Mouse (Mus musculus): ENCODE data around the gene Kifc5b. TPM values are rescaled to one million over a fixed set of nuclear protein-coding genes. Genes with fewer than 3 reads are reported as not detected.
"Not testable (repeated sequence)": the region's sequence is repeated elsewhere in the genome, so short reads cannot be mapped to it uniquely, and the experiment has no call there.

Gene Kifc5b
- 10 to 100 TPM; 11.8 to 12.2 TPM for total RNA-seq (2021)
- long read RNA-seq, experiment 1, partial matches to known transcripts, result 0 of 5 reads
- long read RNA-seq, experiment 1, other reads (novel, unspliced or antisense), result 5 of 5 reads
- long read RNA-seq, experiment 2, partial matches to known transcripts, result 0 of 15 reads
- long read RNA-seq, experiment 2, other reads (novel, unspliced or antisense), result 13 of 15 reads

DNA sequence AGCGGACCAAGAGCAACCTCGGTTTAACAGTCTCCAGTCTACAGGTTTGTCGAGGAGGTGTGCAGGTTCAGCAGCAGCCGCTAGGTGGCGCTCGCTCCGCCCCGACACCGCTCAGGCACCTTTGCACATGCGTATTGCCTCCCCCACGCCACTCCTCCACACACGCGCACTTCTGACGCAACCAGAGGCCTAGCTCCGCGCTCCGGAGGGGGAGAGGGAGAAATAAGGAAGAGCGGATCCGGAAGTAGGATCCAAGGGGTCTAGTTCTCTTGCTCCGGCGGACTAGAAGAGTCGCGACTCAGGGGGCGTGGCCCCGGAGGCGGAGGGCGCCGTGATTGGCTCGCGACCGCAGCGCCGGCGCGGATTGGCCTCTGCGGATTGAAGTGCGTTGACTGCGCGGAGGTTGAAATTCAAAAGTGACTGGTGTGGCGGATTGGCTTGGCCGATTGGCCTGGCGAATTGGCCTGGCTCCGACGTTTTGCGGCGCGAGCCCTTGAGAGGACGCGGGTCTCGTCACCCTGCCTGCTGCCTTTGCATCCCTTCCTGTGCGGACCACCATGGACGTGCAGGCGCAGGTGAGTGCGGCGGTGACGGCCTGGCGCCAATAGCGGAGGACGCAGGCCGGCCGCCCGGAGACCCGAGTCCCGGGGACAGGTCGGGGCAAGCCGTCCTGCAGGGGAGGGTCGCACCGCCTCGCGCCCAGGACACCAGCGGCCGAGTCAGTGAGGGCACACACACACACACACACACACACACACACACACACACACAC, at the start of gene Kifc5b:
TSS of gene Kifc5b (plus strand) at position 381 of the 772 bp plus-strand sequence.
- peak; percentile 95 to 99 for DNase-seq (ENCODE audit: low spot score in 2 of 2)

DNA sequence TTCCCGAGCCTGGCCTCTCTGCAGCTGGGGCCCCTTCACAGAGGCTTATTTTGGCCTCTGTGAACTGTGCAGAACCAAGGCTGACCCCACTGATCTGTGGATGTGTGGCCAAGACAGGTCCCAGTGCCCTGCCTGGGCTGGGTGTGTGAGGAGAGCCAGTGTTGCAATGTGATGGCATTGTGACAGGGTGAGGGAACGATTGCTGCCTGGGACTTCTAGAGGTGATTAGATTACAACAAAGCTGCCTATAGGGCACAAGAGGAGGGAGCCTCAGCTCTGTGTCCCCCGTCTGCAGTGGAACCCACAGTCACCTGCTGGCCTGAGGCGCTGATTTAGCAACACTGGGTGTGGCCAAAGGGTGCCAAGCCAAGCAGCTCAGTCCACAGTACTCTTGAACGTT, 48.1 kb upstream of the Kifc5b start:
- DNase-seq (ENCODE audit: low spot score in 2 of 2), result no peak

DNA sequence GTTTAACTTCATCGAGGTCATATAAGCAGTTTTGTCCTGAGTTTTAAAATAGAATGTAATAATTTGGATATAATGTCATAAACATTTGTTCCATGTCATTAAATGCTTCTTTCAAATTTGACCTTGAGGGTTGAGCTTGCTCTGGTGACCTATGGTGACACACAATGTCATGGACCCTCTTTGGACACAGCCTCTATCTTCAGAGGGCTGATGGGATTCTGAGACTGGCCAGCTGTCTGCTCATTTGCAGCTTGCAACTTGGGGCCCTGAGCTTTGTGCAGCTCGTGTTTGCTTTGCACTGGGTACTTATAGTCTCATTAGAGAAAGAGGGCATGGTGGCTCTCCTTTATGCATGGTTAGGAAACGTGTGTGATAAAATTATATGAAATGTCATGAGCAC, 44.0 kb upstream of the Kifc5b start:
- no peak for DNase-seq (ENCODE audit: low spot score in 2 of 2)

DNA sequence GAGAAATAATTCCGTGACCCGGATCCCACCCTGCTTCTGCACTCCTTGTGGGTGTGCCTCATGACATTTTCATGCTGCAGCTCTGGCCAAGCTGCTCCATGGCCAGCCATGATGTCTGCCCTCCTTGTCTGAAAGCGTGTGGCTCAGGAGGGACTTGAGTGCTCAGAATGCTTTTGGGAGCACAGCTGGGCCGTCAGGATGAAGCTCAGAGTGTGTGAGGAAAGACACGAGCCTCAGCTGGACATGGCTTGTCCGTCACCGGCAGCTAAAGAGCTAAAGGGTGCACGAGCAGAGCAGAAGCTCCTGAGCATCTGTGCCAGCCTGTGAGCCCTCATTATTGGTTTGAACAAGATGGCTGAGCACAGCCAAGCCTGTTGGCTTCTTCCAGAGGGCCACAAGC, 43.4 kb upstream of the Kifc5b start:
- DNase-seq (ENCODE audit: low spot score in 2 of 2), result no peak

DNA sequence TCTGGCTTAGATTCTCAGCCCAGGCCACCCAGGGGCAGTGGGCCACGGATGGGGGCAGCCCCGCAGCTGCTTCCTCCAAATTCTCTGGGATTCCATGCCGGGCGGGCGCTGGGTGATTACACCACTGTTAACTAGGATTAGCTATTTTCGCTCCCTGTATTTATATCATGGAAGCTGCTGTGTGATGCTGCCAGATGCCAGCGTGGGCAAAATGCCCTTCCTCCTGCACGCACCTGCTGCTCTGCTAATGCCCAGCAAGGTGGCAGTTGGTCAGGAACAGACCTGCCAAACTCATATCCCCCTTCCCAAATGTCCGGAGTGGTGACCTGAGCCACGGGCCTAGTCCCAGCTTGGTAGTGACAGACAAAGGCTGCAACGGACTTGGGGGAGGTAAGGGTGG, 42.3 kb upstream of the Kifc5b start:
- DNase-seq (ENCODE audit: low spot score in 2 of 2), result no peak

DNA sequence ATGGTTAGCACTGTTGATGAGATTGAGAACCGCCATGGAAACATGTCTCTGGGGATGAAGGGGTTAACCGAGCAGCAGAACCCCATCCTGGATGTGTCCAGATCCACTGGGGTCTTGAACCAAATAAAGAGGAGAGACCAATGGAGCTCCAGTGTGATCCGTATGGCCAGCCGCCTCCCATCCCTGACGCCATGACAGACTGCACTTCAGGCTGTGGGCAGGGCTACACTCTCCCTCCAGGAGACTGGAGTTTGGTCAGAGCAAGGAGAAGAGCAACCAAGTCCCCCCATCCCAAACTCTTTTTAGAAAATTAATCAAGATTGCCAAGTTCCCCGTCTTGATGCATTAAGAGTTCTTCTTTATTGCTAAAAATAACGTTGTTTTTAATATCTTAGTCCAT, 39.0 kb upstream of the Kifc5b start:
- DNase-seq (ENCODE audit: low spot score in 2 of 2), result no peak

DNA sequence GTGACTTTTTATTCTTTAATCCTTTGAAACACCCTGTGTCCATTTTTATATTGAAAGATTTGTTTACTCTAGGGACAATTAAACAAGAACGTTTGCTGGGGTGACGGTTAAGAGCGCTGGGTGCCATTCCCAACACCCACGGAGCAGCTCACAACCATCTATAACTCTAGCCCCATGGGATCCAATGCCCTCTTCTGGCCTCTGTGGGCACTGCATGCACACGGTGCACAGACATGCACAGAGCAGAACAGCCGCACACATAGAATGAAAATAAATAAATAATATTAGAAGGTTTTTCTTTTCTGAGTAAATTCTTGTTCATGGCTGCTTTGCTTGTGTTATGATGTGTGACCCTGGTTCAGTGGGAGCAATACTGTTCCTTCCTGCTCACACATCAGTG, 37.7 kb upstream of the Kifc5b start:
- no peak for DNase-seq (ENCODE audit: low spot score in 2 of 2)

DNA sequence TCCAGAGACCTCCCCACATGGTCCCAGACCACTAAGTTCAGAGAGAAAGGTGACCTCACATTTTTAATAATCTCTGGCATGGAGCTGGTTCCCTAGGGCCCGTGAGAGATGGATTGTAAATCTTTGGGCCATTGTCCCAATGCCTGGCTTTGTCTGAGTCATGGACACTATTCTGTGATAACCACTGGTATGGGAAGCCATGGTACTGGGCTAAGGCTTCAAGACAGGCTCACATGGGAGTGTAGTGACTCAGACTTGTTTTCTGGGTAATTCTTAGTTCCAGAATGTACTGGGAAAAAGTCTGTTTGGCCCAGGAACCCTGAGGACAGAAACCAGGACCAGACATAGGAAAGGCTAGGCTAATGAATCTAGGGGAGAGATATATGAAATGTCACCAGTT, 34.2 kb upstream of the Kifc5b start:
- DNase-seq (ENCODE audit: low spot score in 2 of 2), result no peak

DNA sequence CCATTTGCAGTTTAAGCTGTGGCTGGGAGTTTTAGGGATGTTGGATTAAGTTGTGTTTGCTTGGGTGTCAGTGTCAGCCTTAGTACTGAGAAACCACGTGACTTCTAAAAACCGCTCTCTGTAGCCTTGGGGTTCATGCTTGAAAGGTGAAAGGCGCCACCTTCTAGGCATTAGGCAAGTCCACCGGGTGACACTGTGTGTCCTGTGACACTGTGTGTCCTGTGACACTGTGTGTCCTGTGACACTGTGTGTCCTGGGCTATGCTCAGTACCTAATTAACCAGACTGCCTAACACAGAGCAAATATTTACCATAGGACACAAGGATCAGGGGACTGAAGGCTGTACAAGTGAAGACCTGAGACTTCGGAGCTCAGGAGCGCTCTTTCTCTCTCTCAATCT, 33.3 kb upstream of the Kifc5b start:
- DNase-seq (ENCODE audit: low spot score in 2 of 2), result no peak

DNA sequence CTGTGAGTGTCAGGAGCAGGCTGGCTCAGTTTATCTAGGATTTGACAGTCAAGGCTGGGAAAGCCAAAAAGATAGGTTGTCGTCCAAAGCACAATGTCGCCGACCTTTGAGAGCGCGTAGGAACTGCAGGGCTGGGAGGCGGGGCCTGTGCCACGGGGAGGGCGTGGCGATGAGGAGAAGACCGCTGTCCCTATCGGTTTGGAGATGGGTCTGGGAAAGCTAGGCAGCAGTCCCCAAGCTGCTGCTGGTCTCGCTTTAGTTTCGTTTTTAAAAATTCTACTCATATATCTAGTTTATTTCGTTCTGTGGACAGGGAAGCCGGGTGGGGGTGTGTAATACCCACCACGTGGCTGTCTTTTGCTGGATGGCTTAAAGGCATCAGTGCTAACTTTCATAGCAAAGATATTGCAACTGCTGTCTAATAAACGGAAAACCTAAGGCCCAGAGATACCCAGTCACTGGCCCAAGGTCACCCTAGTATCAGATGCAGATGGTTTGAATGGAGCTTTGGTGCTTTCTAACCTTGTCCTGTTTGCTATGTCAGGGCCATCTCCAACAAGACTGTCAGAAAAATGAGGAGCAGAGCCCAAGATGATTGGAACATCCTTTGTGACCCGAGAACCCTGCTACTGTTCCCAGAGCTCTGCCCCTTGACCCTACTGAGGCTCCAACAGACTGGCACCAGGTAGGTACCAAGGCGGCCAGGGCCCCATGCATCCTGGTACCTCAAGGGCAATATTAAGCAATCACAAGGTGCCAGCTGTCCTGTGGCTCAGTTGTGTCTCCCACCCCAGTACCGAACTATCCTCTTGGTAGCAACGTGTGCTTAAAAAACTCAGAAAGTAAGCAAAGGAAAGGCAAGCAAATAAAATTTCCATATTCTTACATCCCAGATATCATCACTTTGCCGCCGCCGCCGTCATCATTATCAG, 31.6 kb upstream of the Kifc5b start:
- peak; percentile 57 to 72 for DNase-seq (ENCODE audit: low spot score in 2 of 2)

DNA sequence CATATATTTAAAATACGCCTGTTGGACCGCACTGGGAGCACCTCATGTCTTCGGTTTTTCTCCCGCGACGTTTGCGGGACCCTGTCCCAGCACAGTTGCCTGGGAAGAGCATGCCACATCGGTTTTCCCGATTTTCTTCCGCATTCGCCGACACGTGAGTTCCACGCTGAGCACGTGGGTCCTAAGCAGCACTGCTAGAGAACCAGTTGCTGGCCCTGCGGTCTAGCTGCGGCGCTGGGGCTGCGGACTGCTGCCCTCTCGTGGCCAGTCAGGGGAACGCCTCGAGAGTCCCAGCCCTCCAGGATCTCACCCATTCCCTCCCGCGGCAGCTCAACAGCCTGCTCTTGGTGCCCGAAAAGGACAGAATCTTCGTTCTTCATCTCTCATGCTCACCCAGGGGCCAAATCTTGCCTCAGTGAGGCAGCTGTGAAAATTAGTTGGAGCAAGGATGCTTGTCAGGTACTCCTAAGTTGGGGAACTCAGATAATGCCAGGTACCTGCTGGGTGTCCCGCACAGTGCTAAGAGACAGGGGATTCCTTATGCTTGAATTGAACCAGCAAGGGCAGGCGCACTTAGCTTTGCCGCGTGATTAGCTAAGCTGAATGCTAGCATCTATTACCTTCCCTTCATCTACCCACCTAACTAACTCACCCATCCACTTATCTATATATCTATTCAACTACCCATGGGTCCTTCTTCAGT, 30.7 kb upstream of the Kifc5b start:
- peak; percentile 63 to 70 for DNase-seq (ENCODE audit: low spot score in 2 of 2)

DNA sequence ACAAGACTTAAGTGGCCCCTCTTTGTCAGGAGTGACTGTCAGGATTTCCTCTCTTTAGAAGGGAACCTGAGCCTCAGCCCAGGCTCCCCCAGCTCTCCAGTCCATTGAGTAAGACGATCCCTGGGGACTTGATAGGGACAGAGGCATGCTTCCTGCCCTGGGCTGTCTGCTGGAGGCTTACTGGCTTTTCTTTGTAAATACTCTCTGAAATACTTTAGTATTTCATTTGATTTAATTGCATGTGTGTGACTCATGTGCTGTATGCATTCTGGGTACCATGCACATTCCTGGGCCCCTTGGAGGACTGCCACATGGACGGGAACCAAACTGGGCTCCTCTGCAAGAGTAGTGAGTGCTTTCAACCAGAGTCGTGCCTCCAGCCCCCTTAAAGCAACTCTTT, 29.0 kb upstream of the Kifc5b start:
- no peak for DNase-seq (ENCODE audit: low spot score in 2 of 2)

DNA sequence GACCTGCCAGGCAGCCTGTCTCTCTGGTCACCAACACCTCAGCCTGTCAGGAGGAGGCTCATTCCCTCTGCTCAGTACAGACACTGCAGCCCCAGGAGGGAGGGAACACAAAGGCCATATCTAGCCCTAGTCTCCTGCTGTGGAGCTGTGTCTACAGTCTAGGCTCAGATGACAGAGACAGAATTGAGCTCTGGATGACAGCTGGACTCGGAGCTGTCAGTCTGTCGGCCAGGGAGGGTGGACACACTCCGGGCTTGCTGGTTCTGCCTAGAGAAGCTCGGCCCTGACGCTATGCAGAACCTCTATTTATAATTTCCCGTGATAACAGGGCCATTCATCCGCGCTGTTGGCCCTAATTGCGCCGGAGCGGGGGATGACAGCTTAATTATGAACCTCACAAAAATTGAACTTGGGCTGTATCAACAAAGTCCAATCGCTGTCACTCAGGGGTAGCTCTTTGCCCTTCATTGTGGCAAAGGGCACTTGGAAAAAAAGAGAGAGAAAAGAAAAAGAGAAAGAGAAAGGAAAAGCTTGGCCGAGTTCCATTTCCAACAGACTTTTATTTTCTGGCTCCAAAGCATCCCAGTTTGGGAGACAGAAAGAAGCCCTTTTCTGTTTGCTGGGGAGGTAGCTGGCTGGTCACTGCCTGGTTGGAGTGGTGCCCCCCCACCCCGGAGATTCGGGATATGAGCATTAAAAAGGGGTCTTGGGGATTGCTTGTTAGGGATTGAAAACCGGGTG, 24.1 kb upstream of the Kifc5b start:
- DNase-seq (ENCODE audit: low spot score in 2 of 2), result no peak

DNA sequence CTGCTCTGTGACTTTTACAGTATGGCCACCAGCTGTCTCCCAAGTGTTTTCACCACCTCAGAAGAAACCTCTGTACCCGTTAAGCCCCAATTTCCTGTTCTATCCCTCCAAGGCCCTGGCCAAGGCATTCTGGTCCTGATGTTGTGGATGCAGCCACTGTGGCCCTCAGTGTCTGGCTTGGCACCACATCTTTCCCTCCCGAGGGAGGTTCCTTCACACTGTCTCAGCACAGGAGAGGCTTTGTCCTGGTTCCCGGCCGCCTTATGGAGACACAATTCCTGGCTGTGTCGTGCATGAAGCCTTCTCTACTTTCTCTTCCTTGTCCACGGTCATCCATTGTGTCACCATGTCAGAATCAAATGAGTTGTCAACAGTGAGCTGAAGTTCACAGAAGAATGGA, 23.4 kb upstream of the Kifc5b start:
- DNase-seq (ENCODE audit: low spot score in 2 of 2), result no peak

DNA sequence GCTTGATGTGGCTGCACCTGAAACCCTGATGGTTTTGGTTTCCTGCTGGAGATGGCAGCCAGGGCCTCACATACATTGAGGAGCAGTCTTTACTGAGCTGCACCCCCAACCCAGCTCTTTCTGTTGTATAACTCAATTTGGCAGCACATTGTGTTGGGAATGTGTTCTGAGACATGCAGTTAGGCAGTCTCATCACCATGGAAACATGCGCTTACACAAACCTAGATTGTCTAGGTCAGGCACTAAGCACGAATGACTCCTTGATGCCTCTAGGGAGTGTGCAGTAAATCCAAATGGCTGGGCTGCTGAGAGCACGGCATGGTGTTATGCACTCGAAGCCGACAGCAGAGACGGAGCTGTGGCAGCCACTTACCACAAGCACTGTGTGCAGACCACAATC, 22.5 kb upstream of the Kifc5b start:
- DNase-seq (ENCODE audit: low spot score in 2 of 2), result no peak

DNA sequence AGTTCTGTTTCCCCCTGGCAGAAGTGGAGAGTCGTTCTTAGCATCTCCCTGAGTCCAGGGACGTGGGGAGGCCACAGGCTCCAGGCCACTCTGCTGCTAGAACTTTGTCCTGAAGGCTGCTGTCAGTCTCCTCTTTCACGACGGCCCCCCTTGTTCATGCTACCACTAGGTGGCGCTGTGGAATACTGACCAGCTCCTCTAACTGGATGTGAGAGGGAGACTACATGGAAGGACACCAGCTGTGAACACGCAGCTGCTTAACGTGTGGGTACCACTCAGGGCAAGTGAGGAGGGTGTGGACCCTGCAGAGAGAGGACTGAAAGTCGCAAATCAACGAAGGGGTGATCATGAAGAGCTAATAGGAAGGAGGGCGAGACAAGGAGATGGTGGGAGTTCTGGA, 21.3 kb upstream of the Kifc5b start:
- DNase-seq (ENCODE audit: low spot score in 2 of 2), result peak; percentile 22 to 62

DNA sequence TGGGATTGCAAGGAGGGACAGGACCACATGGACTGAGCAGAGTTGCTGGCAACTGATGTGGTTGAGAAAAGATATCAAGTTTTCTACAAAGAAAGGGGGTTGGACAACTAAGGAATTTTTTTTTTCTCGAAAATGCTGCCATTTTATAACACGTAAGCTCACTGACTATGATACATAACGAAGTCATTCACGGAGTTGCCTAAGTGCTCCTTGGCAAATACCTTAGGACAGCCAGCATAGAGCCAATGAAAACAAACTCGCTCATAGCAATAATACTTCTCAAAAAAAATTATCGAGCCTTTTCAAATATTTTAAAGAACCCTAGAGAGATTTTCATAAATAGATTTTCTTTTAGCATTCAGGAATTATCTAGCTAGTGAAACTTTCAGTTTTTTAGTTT, 16.0 kb upstream of the Kifc5b start:
- DNase-seq (ENCODE audit: low spot score in 2 of 2), result no peak

DNA sequence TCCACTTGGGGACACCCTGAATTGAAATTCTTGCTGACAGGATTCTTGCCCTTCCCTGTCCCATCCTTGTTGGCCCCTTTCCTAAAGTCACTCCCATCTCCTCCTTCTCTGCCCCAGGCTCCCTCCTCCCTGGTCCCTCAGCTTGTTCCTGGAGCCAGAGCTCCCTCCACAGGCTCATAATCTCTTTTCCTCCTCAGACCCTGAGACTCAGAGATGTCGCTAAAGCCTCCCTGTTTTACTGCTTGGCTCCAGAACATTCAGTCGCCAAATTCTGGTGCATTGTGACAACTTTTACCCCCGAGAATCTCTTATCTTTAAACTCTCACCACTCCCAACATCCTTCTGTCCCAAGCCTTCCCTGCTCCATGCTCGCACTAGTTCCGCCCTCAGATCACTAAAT, 12.6 kb upstream of the Kifc5b start:
- DNase-seq (ENCODE audit: low spot score in 2 of 2), result no peak

DNA sequence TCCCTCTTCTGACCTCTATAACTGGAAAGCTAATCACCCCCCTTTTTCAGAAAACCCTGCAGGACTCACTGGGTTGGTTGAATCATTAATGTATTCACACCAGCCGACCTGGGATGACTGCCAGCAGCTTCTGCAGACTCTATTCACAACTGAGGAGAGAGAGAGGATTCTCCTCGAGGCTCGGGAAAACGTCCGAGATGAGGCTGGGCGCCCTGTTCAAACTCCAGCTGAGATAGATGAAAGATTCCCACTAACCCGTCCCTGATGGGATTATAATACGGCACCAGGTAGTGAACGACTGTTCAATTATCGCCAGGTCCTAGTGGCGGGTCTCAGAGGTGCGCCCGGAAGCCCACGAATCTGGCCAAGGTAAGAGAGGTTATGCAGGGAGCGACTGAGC, 9.4 kb upstream of the Kifc5b start:
- DNase-seq (ENCODE audit: low spot score in 2 of 2), result not testable (repeated sequence)

DNA sequence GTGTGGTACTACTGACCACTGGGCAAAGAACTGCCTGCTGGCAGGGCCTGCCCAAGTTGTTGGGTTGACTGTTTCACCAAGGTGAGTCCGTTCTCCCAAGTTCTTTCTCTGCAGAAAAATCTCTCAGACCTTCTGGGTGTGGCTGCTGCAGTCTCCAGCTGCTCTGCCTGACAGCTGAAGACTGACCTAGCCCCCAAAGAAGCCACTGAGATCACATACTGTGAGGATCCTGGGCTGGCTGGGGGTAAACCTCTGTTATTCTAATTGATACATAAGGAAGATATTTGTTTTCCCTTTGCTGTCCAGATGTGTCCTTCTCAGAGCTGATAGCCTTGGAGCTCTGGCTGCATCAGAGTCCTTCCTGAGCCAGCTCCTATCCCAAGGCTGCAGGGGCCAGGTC, 1.6 kb upstream of the Kifc5b start:
- no peak for DNase-seq (ENCODE audit: low spot score in 2 of 2)

DNA sequence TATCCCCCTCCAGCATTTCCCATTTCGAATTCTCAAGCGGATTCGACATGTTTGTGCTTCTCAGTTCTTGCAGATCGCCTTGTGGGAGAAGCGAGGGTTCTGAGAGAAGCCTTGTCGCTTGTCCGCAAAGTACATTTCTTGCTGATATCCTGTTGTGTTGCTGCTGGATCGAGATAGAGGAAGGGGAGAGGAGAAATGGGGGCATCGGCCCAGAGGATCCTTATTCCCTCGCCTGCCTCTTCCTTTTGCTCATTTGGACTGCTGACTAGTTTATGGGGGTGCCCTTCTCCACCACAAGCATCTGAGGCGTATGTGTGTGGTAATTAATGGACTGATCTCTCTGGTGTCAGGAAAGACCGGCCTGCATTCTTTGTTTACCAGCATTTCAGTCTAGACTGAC, 669 bp downstream of the Kifc5b start:
- DNase-seq (ENCODE audit: low spot score in 2 of 2), result not testable (repeated sequence)

All from adrenal gland, postnatal 4 days (tissue).